Mouse (Mus musculus) cerebellum, postnatal 10 days (tissue): ENCODE results near the gene Abcc8.
A peak's percentile ranks its signal among the peaks of the same experiment; 100 is the strongest.
"Not testable (repeated sequence)": the region's sequence is repeated elsewhere in the genome, so short reads cannot be mapped to it uniquely, and the experiment has no call there.

Source experiments
- DNase-seq, 2 experiments: peaks; one replicate each; pipeline ENCODE4 v3.0.0; 2021; ENCODE audit warnings: mixed read lengths in 2 of 2

The Abcc8 gene

GRCm38 (mm10) chr7:46179431-46180275 lies at the start of gene Abcc8:
TSS of gene Abcc8 (minus strand) at chr7:46180033.
- peak; percentile 68 to 74 for DNase-seq

- peak; percentile 90 to 94 for DNase-seq
Observed at GRCm38 (mm10) chr7:46226936-46227335, 47.1 kb upstream of the Abcc8 start.

GRCm38 (mm10) chr7:46226253-46226652 lies 46.4 kb upstream of the Abcc8 start:
- DNase-seq = peak; percentile 77 to 82

GRCm38 (mm10) chr7:46220591-46221129 lies 40.8 kb upstream of the Abcc8 start:
- DNase-seq = no peak

- peak; percentile 40 to 49 for DNase-seq
Observed at GRCm38 (mm10) chr7:46218415-46218814, 38.6 kb upstream of the Abcc8 start.

- DNase-seq = no peak
Observed at GRCm38 (mm10) chr7:46216481-46216880, 36.6 kb upstream of the Abcc8 start.

GRCm38 (mm10) chr7:46210276-46210675 lies 30.4 kb upstream of the Abcc8 start:
- DNase-seq = no peak

GRCm38 (mm10) chr7:46208131-46208530 lies 28.3 kb upstream of the Abcc8 start:
- DNase-seq = no peak

- no peak for DNase-seq
Observed at GRCm38 (mm10) chr7:46204775-46205174, 24.9 kb upstream of the Abcc8 start.

GRCm38 (mm10) chr7:46204046-46204471 lies 24.2 kb upstream of the Abcc8 start:
- DNase-seq = peak; percentile 86 to 87

GRCm38 (mm10) chr7:46201649-46202048 lies 21.8 kb upstream of the Abcc8 start:
- DNase-seq = no peak

GRCm38 (mm10) chr7:46200021-46200420 lies 20.2 kb upstream of the Abcc8 start:
- DNase-seq = peak; percentile 54 to 68

GRCm38 (mm10) chr7:46195356-46195755 lies 15.5 kb upstream of the Abcc8 start:
- no peak for DNase-seq

GRCm38 (mm10) chr7:46184232-46184631 lies 4.4 kb upstream of the Abcc8 start:
- no peak for DNase-seq

GRCm38 (mm10) chr7:46181590-46181989 lies 1.8 kb upstream of the Abcc8 start:
- peak; percentile 85 to 89 for DNase-seq

GRCm38 (mm10) chr7:46168980-46169379 lies 10.9 kb downstream of the Abcc8 start:
- not testable (repeated sequence) for DNase-seq

- no peak for DNase-seq
Observed at GRCm38 (mm10) chr7:46168402-46168801, 11.4 kb downstream of the Abcc8 start.

GRCm38 (mm10) chr7:46167901-46168300 lies 11.9 kb downstream of the Abcc8 start:
- no peak for DNase-seq

- DNase-seq = peak; percentile 62 to 74
Observed at GRCm38 (mm10) chr7:46165876-46166275, 14.0 kb downstream of the Abcc8 start.

- no peak for DNase-seq
Observed at GRCm38 (mm10) chr7:46162731-46163130, 17.1 kb downstream of the Abcc8 start.

- DNase-seq = peak; percentile 97 to 98
Observed at GRCm38 (mm10) chr7:46162132-46162727, 17.6 kb downstream of the Abcc8 start.

GRCm38 (mm10) chr7:46161615-46162014 lies 18.2 kb downstream of the Abcc8 start:
- DNase-seq = peak; percentile 55 to 60

- DNase-seq = no peak
Observed at GRCm38 (mm10) chr7:46157746-46158145, 22.1 kb downstream of the Abcc8 start.
